Mouse (Mus musculus): ENCODE results near the gene Fam243. TPM values are rescaled to one million over a fixed set of nuclear protein-coding genes. Genes with fewer than 3 reads are reported as not detected.

Fam243 gene
- total and polyA plus RNA-seq, 3 experiments = not detected

- Histone ChIP-seq H3K27ac (ENCODE audit: control insufficient read depth, low read depth, low read length) (no peak overlapping the region), H3K9me3 (replicated peaks; ENCODE audit: insufficient read depth, low read length) (no peaks in the 10 kb centered on the region), H3K79me2 (ENCODE audit: control insufficient read depth, insufficient read depth, low read length, poor library complexity) (no peaks in the 10 kb centered on the region), H3K4me3 (ENCODE audit: control insufficient read depth in 1 of 2, insufficient read depth in 1 of 2, low read depth in 2 of 2, low read length in 2 of 2) (no peak overlapping the region), H3K36me3 (ENCODE audit: control insufficient read depth in 1 of 2, insufficient read depth in 2 of 2, low read length in 2 of 2) (no peaks in the 10 kb centered on the region), H3K9ac (ENCODE audit: control insufficient read depth, low read depth, low read length, poor library complexity, severe bottlenecking) (no peak overlapping the region), H3K4me1 (ENCODE audit: control insufficient read depth in 1 of 2, insufficient read depth in 2 of 2, low read length in 2 of 2) (no peaks in the 10 kb centered on the region), H3K27me3 (ENCODE audit: control insufficient read depth in 1 of 2, insufficient read depth in 2 of 2, low read length in 2 of 2) (peaks cover 14 to 25% of the 10 kb centered on the region in 2 experiments)
- DNase-seq (ENCODE audit: low read depth, low spot score) = no peak
- no peak for TF ChIP-seq ZC3H11A (IDR thresholded peaks at IDR 0.05; ENCODE audit: low read depth, low read length)
- no peak for TF ChIP-seq KAT2A (conservative IDR thresholded peaks at IDR 0.05; ENCODE audit: low read depth, low read length)
- TF ChIP-seq UBTF (IDR thresholded peaks at IDR 0.05; ENCODE audit: borderline replicate concordance, insufficient read depth, low read depth, low read length) = no peak
- no peak for TF ChIP-seq CHD2 (IDR thresholded peaks at IDR 0.05; ENCODE audit: low read length)
- no peak for TF ChIP-seq POLR2AphosphoS5 (IDR thresholded peaks at IDR 0.05; ENCODE audit: borderline replicate concordance, low read depth, low read length)
- TF ChIP-seq NELFE (IDR thresholded peaks at IDR 0.05; ENCODE audit: low read depth, low read length) = no peak
- no peak for TF ChIP-seq ZNF384 (IDR thresholded peaks at IDR 0.05; ENCODE audit: low read depth, low read length)
- no peak for TF ChIP-seq TCF12 (IDR thresholded peaks at IDR 0.05; ENCODE audit: low read depth, low read length)
- no peak for TF ChIP-seq ETS1 (IDR thresholded peaks at IDR 0.05; ENCODE audit: low read depth, low read length)
- no peak for TF ChIP-seq CTCF (IDR thresholded peaks at IDR 0.05 in 2 of 3, conservative IDR thresholded peaks at IDR 0.05 in 1 of 3; ENCODE audit: control insufficient read depth in 1 of 3, insufficient read depth in 1 of 3, low read depth in 2 of 3, low read length in 3 of 3, poor library complexity in 1 of 3, severe bottlenecking in 1 of 3)
- TF ChIP-seq MAZ (IDR thresholded peaks at IDR 0.05; ENCODE audit: low read depth, low read length) = no peak
- TF ChIP-seq ZKSCAN1 (IDR thresholded peaks at IDR 0.05; ENCODE audit: low read depth, low read length) = no peak
- TF ChIP-seq MYC (IDR thresholded peaks at IDR 0.05; ENCODE audit: low read depth, low read length) = no peak
- no peak for TF ChIP-seq GABPA (IDR thresholded peaks at IDR 0.05; ENCODE audit: low read depth, low read length)
- no peak for TF ChIP-seq EP300 (IDR thresholded peaks at IDR 0.05; ENCODE audit: low read depth in 1 of 2, low read length in 2 of 2)
- TF ChIP-seq GATA1 (IDR thresholded peaks at IDR 0.05; ENCODE audit: low read depth, low read length) = no peak
- no peak for TF ChIP-seq MAX (IDR thresholded peaks at IDR 0.05; ENCODE audit: low read length)
Measured at GRCm38 (mm10) chr16:92275526-92275925, 45.7 kb downstream of the Fam243 start.

GRCm38 (mm10) chr16:92274516-92274915, 46.7 kb downstream of the Fam243 start:
- TF ChIP-seq CHD2 (IDR thresholded peaks at IDR 0.05; ENCODE audit: low read length) = no peak
- TF ChIP-seq E2F4 (IDR thresholded peaks at IDR 0.05; ENCODE audit: borderline replicate concordance, low read depth, low read length) = no peak
- no peak for TF ChIP-seq TAL1 (IDR thresholded peaks at IDR 0.05; ENCODE audit: low read length)
- no peak for TF ChIP-seq HCFC1 (IDR thresholded peaks at IDR 0.05; ENCODE audit: low read depth, low read length)
- TF ChIP-seq UBTF (IDR thresholded peaks at IDR 0.05; ENCODE audit: borderline replicate concordance, insufficient read depth, low read depth, low read length) = no peak
- no peak for TF ChIP-seq ETS1 (IDR thresholded peaks at IDR 0.05; ENCODE audit: low read depth, low read length)
- TF ChIP-seq ZMIZ1 (IDR thresholded peaks at IDR 0.05; ENCODE audit: low read depth, low read length) = no peak
- no peak for TF ChIP-seq CHD1 (IDR thresholded peaks at IDR 0.05; ENCODE audit: low read depth, low read length)
- TF ChIP-seq BHLHE40 (IDR thresholded peaks at IDR 0.05; ENCODE audit: borderline replicate concordance, low read depth, low read length) = no peak
- no peak for TF ChIP-seq ZC3H11A (IDR thresholded peaks at IDR 0.05; ENCODE audit: low read depth, low read length)
- TF ChIP-seq MYC (IDR thresholded peaks at IDR 0.05; ENCODE audit: low read depth, low read length) = no peak
- Histone ChIP-seq H3K4me3 (ENCODE audit: control insufficient read depth in 1 of 2, insufficient read depth in 1 of 2, low read depth in 2 of 2, low read length in 2 of 2) (no peak overlapping the region), H3K4me1 (ENCODE audit: control insufficient read depth in 1 of 2, insufficient read depth in 2 of 2, low read length in 2 of 2) (no peaks in the 10 kb centered on the region), H3K36me3 (ENCODE audit: control insufficient read depth in 1 of 2, insufficient read depth in 2 of 2, low read length in 2 of 2) (no peaks in the 10 kb centered on the region), H3K9me3 (replicated peaks; ENCODE audit: insufficient read depth, low read length) (no peaks in the 10 kb centered on the region), H3K9ac (ENCODE audit: control insufficient read depth, low read depth, low read length, poor library complexity, severe bottlenecking) (no peak overlapping the region), H3K79me2 (ENCODE audit: control insufficient read depth, insufficient read depth, low read length, poor library complexity) (no peaks in the 10 kb centered on the region), H3K27ac (ENCODE audit: control insufficient read depth, low read depth, low read length) (no peak overlapping the region), H3K27me3 (ENCODE audit: control insufficient read depth in 1 of 2, insufficient read depth in 2 of 2, low read length in 2 of 2) (peaks cover 19 to 28% of the 10 kb centered on the region in 2 experiments)
- DNase-seq (ENCODE audit: low read depth, low spot score) = no peak

Measured in MEL (cell line).